Mouse (Mus musculus) spleen, adult 12 weeks (tissue): ENCODE measurements at regions not wholly inside any gene's neighbourhood (a gene's known extent, or its start where the extent isn't known, plus 50 kb on each side); places are given as distances from the start of the nearest gene placed in this dataset.

Experiments
- DNase-seq: peaks from one replicate; pipeline ENCODE4 v3.0.0; 2022; ENCODE audit warnings: low spot score

DNA sequence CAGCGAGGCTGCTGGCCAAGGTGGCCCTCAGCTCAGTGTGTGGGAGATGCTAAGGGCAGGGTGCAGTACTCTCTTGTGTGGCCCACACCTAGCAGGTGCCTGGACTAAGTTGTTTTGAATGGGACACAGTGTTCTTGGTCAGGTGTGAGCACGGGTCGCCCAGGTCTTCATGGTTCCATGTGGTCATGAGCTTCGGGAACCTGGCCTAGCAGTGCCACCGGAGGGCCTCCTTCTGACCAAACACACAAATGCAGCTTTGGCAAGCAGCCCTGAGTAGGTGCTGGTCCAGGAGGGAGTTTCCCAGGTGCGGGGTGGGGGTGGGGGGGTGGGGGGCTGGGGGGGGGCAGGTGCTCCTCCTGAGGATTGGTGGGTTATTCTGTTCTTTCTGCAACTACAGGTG is 127.6 kb downstream of the Gadd45g start:
- DNase-seq = no peak

- DNase-seq = no peak
Observed at GRCm38 (mm10) chr13:51975330-51975729, 128.9 kb downstream of the Gadd45g start.

GRCm38 (mm10) chr13:51975801-51976601 is 129.5 kb downstream of the Gadd45g start:
- peak; percentile 57 for DNase-seq

DNA sequence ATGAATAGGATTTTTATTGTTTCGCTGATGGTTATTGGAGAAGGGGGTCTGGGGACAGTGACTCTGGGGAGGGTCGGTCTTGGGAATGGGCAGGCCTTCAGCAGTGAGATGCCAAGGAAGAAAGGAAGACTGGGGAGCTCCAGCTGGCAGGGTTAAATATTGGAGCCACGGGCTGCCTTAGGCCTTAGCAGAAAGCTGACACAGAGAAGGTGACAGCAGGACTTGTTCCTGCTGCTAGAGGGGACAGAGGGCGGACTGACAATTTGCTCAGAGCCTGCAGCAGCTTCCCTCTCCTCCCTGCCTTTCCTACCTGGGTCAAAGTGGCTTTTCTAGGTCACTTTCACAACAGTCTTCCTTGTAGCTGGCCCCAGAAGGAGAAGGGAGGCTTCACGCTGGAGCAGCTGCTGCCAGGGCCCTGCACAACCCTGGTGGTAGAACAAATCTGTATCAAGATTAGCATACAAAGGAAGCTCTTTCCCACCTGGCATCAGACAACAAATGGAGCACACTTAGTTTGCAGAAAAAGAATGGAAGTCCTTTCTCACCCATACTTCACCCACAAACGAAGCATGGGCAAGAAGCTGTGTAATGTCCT is 130.2 kb downstream of the Gadd45g start:
- no peak for DNase-seq

DNA sequence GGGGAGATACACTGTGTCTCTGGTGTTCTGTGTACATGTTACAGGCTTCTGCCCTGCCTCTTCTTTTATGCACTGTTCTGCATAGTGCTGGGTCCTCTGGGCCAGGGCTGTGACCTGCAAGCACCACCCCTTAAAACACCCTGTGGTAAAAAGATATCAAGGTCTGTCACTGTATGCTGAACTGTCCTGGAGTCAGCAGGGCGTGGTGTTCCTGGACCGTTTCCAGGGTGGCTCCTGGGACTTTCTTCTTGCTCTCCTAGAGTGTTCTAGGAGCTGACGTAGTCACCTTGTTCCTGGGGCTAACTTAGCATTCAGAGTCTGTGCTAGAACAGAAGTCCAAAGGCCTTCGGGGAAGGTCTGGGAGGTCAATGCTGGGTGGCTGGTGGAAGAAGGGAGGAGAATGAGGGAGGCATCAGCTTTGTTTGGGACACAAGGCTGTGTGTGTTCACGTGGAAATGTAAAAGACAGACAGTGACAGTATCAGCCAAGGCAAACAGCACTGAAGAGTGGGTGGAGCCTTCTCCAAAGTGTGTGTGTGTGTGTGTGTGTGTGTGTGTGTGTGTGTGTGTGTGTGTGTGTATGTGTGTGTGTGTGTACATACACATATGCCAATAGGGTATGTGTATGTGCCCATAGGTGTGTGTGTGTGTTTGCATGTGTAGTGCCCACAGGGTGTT is 133.0 kb downstream of the Gadd45g start:
- DNase-seq = peak; percentile 77

- DNase-seq = no peak
Observed at GRCm38 (mm10) chr13:51980344-51980743, 133.9 kb downstream of the Gadd45g start.

DNA sequence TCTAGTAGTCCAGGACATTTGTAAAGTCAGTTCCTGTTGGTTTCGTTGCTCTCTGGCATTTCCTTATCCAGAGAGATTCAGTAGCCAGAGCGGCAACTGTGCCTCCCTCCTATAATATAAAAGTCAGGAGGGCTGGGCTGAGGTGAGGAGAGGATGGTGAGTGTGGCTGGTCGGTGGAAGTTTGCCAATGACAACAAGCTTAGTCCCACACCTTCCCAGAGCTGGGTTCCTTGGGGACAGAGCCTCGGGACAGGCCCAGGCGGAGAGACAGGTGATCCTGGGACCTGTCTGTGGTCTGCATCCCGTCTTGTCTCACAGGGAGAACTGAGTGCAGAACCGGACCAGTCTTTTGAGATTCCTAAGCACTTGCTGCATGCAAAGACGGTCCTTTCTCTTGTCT is 136.5 kb downstream of the Gadd45g start:
- no peak for DNase-seq

- no peak for DNase-seq
Observed at GRCm38 (mm10) chr13:51983575-51983974, 137.1 kb downstream of the Gadd45g start.

DNA sequence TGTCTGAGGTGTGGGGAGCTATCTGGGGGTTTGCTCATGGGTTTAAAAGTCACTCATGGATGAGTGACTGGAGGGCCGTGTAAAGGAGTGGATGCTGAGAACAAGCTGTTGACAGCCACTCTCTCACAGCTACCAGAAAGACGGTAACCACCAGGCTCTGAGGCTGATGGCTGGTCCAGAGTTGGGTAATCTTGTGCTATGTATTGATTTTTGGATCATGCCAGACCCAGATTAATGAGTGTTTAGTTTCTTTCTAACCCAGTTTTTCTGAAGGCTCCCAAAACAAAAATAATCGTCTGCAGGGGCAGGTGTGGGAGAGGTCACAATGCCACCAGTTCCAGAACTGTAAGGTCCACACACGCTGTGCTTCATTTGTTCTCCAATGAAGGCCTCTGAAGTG is 144.9 kb downstream of the Gadd45g start:
- DNase-seq = no peak

DNA sequence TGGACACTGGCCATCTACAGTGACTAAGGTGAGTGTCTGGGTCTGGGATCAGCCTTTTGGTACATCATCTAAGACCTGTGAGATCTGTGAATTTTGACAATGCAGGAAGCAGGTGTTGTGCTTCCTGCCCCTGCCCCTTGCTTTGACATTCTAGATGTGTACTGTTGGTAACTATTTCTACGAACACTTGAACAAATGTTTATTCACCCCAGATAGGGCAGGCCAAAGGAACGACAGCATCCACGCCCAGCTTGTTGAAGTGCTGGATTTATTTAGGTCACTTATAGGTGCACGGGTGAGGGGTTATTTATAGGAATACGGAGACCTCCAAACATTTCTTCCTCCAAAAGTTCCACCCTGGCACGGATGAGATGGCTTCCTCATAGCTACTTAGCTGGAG is 146.4 kb downstream of the Gadd45g start:
- DNase-seq = no peak

DNA sequence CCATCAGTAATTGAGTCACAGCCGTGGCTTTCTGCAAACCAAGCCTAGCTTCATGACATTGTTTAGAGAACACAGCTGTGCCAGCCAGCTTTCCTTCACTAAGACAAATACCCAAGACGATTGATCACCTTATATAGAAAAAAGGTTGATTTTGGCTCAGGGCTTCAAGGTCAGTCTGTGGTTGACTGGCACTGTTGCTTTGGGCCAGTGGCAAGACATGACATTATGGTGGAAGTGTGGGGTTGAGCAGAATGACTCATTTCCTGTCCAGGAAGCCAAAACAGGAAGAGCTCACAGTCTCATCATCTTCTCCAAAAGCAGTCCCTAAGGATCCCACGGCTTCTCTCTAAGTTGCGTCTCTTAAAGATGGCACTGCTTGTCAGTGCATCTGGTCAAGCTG is 149.7 kb downstream of the Gadd45g start:
- no peak for DNase-seq

GRCm38 (mm10) chr13:51998542-51998941 is 152.1 kb downstream of the Gadd45g start:
- DNase-seq = no peak

GRCm38 (mm10) chr13:52001811-52002210 is 155.3 kb downstream of the Gadd45g start:
- no peak for DNase-seq

GRCm38 (mm10) chr13:52003946-52004539 is 157.6 kb downstream of the Gadd45g start:
- no peak for DNase-seq

- no peak for DNase-seq
Observed at GRCm38 (mm10) chr13:52007585-52008395, 161.3 kb downstream of the Gadd45g start.

DNA sequence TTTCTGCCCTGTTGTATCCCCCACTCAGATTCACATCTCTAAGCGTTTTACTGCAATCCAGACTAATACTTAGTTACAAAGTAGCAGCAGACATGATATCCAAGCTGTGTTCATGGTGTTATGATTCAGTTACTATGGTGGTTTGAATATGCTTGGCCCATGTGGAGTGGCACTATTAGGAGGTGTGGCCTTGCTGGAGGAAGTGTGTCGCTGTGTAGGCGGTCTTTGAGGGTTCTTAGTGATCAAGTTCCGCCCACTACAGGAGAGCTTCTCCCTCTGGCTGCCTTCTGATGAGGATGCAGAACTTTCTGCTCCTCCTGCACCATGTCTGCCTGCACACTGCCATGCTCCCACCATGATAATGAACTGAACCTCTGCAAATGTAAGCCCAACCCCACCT is 162.8 kb downstream of the Gadd45g start:
- DNase-seq = no peak

DNA sequence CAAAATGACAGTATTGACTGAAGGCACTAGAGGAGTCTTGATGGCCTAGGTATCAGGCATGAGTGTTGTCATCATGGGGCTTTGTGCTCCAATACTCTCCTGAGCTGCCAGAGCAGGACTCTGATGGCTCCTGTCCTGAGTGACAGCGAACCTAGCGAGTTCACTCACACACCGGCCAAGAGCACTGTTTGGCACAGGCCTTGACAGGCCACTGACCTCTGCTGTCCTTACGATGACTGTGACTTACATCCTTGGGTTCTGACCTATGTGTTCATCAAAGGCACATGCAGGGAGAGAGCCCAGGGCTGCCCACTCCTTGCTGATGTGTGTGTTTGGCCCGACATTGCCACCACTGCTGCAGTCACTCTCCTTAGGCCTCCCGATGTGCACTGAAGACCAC is 163.3 kb downstream of the Gadd45g start:
- no peak for DNase-seq

GRCm38 (mm10) chr13:52011001-52011400 is 164.5 kb downstream of the Gadd45g start:
- DNase-seq = no peak

GRCm38 (mm10) chr13:52013182-52013581 is 166.7 kb downstream of the Gadd45g start:
- no peak for DNase-seq

DNA sequence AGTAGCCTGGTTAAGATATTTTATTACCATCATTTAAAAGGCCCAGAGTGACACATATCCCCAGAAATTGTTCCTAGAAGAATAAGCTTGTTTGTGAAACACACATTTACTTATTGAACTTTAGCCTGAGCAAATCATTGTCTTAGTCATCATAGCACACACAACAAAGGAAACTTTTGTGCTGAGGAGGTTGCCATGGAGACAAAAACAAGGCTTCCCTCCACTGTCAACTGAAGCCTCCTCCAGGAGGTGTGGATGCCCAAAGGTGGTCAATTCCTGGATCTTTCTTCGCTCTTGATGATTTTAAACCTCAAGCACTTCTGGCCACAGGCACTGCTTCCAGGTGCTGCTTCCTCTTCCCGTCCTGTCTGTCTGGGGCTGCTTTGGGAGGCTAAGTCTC is 167.3 kb downstream of the Gadd45g start:
- DNase-seq = no peak

- no peak for DNase-seq
Observed at GRCm38 (mm10) chr13:52014566-52014965, 168.1 kb downstream of the Gadd45g start.

- no peak for DNase-seq
Observed at GRCm38 (mm10) chr13:52015066-52015465, 168.6 kb downstream of the Gadd45g start.
